Mouse (Mus musculus) stomach, embryonic 15.5 days (tissue): ENCODE results near the gene Olfr556. TPM values are rescaled to one million over a fixed set of nuclear protein-coding genes. Genes with fewer than 3 reads are reported as not detected.
A peak's percentile ranks its signal among the peaks of the same experiment; 100 is the strongest.
"Not testable (repeated sequence)": the region's sequence is repeated elsewhere in the genome, so short reads cannot be mapped to it uniquely, and the experiment has no call there.

ENCODE experiments used
- ATAC-seq: fragments of 200-750 bp; cut with Nextera tagmentation; 2 replicates; pipeline ENCODE4 v1.8.0; 2017; ENCODE audit warnings: low read depth, moderate number of reproducible peaks, moderate TSS enrichment; ENCODE audit not compliant: insufficient read depth, low FRiP score
- H3K27ac ChIP-seq: fragments of 300-500 bp; sonication (generic); 2 replicates; pipeline ENCODE4 v1.5.1; 2015; ENCODE audit warnings: mild to moderate bottlenecking, inconsistent platforms
- H3K27me3 ChIP-seq: fragments of 300-500 bp; sonication (generic); replicated peaks from 2 replicates; pipeline ENCODE4 v1.6.1; 2015; ENCODE audit warnings: inconsistent platforms
- H3K36me3 ChIP-seq: fragments of 300-500 bp; sonication (generic); 2 replicates; pipeline ENCODE4 v1.6.1; 2015; ENCODE audit warnings: inconsistent platforms
- H3K4me1 ChIP-seq: fragments of 300-500 bp; sonication (generic); 2 replicates; pipeline ENCODE4 v1.6.1; 2015; ENCODE audit warnings: inconsistent platforms
- H3K4me2 ChIP-seq: fragments of 300-500 bp; sonication (generic); 2 replicates; pipeline ENCODE4 v1.6.1; 2015; ENCODE audit warnings: mild to moderate bottlenecking, inconsistent platforms
- H3K4me3 ChIP-seq: fragments of 300-500 bp; sonication (generic); replicated peaks from 2 replicates; pipeline ENCODE4 v1.5.1; 2015; ENCODE audit warnings: inconsistent platforms
- H3K9ac ChIP-seq: fragments of 300-500 bp; sonication (generic); 2 replicates; pipeline ENCODE4 v1.6.1; 2015; ENCODE audit warnings: inconsistent platforms
- H3K9me3 ChIP-seq: fragments of 300-500 bp; sonication (generic); 2 replicates; pipeline ENCODE4 v1.6.1; 2016; ENCODE audit warnings: inconsistent platforms
- WGBS: fragments of 180-500 bp; shearing (Covaris S2); methylation state at CpG from one replicate; pipeline ENCODE4 v1.1.7; 2015; 5-methylcytosine and 5-hydroxymethylcytosine counted together
- polyA plus RNA-seq: library from polyadenylated mRNA; unstranded; fragments of >200 nt; fragmentation: Nextera tagmentation; extraction: Ambion mirVana; gene quantifications from 2 replicates; pipeline ENCODE4 v1.2.1, GENCODE M21; 2015

Olfr556 gene
- polyA plus RNA-seq, result not detected in 2 replicates

- ATAC-seq, result no peak
- Histone ChIP-seq H3K4me3 (no peak within 1 kb of the TSS), H3K27me3 (no peaks in the 10 kb centered on the region), H3K4me1 (no peaks in the 10 kb centered on the region), H3K9ac (no peak within 1 kb of the TSS), H3K27ac (no peak within 1 kb of the TSS), H3K9me3 (no peaks in the 10 kb centered on the region), H3K36me3 (no peaks in the 10 kb centered on the region), H3K4me2 (no peak within 1 kb of the TSS)
- 45% methylated on average over 3 of the region's 3 CpGs for WGBS
Observed at GRCm38 (mm10) chr7:102664599-102664998, at the start of gene Olfr556. Gene Olfr556, plus strand, starts transcription at chr7:102664899.

- ATAC-seq, result no peak
- no peak within 1 kb of the TSS for H3K27ac ChIP-seq
- H3K9me3 ChIP-seq, result no peaks in the 10 kb centered on the region
- no peaks in the 10 kb centered on the region for H3K36me3 ChIP-seq
- H3K9ac ChIP-seq, result no peak within 1 kb of the TSS; the same call in 1 of the 2 replicates
- H3K27me3 ChIP-seq, result no peaks in the 10 kb centered on the region
- no peak within 1 kb of the TSS for H3K4me2 ChIP-seq
- no peaks in the 10 kb centered on the region for H3K4me1 ChIP-seq
- H3K4me3 ChIP-seq, result no peak within 1 kb of the TSS
Observed at GRCm38 (mm10) chr7:102618118-102618517, 46.6 kb upstream of the Olfr556 start, which contains the start of gene Olfr553. Gene Olfr553, minus strand, starts transcription at chr7:102618218.

GRCm38 (mm10) chr7:102619608-102620007, 45.1 kb upstream of the Olfr556 start:
- Histone ChIP-seq H3K9ac (no peak overlapping the region), H3K4me3 (no peak overlapping the region), H3K27me3 (no peaks in the 10 kb centered on the region), H3K4me2 (no peak overlapping the region), H3K9me3 (no peaks in the 10 kb centered on the region), H3K4me1 (no peaks in the 10 kb centered on the region), H3K27ac (no peak overlapping the region), H3K36me3 (no peaks in the 10 kb centered on the region)
- WGBS, result 44% methylated on average over 5 of the region's 5 CpGs
- ATAC-seq, result no peak

GRCm38 (mm10) chr7:102620368-102620767, 44.3 kb upstream of the Olfr556 start:
- not testable (repeated sequence) for H3K4me1 ChIP-seq, H3K4me3 ChIP-seq, ATAC-seq, H3K27ac ChIP-seq, H3K4me2 ChIP-seq, H3K36me3 ChIP-seq, H3K9ac ChIP-seq, H3K9me3 ChIP-seq, H3K27me3 ChIP-seq
- WGBS, result 82% methylated on average over 19 of the region's 19 CpGs

GRCm38 (mm10) chr7:102636665-102637064, 28.0 kb upstream of the Olfr556 start:
- H3K4me2 ChIP-seq, result no peak overlapping the region
- WGBS, result 36% methylated on average over 3 of the region's 3 CpGs
- H3K27ac ChIP-seq, result no peak overlapping the region
- H3K36me3 ChIP-seq, result no peaks in the 10 kb centered on the region
- H3K4me3 ChIP-seq, result no peak overlapping the region
- no peaks in the 10 kb centered on the region for H3K9me3 ChIP-seq
- no peak for ATAC-seq
- H3K9ac ChIP-seq, result no peak overlapping the region
- H3K27me3 ChIP-seq, result no peaks in the 10 kb centered on the region
- H3K4me1 ChIP-seq, result no peaks in the 10 kb centered on the region

GRCm38 (mm10) chr7:102638132-102638531, 26.6 kb upstream of the Olfr556 start, which contains the start of gene Olfr554:
Gene Olfr554, plus strand, starts transcription at chr7:102638432.
- H3K4me3 ChIP-seq, result no peak within 1 kb of the TSS
- 67% methylated on average over 1 of the region's 1 CpGs for WGBS
- H3K9ac ChIP-seq, result no peak within 1 kb of the TSS
- no peaks in the 10 kb centered on the region for H3K36me3 ChIP-seq
- no peak within 1 kb of the TSS for H3K27ac ChIP-seq
- H3K4me1 ChIP-seq, result no peaks in the 10 kb centered on the region
- no peaks in the 10 kb centered on the region for H3K9me3 ChIP-seq
- ATAC-seq, result no peak
- H3K4me2 ChIP-seq, result no peak within 1 kb of the TSS
- H3K27me3 ChIP-seq, result no peaks in the 10 kb centered on the region

- H3K27me3 ChIP-seq, H3K27ac ChIP-seq, H3K4me2 ChIP-seq, H3K36me3 ChIP-seq, H3K9me3 ChIP-seq, H3K4me3 ChIP-seq, ATAC-seq, H3K9ac ChIP-seq, H3K4me1 ChIP-seq: not testable (repeated sequence)
- 81% methylated on average over 4 of the region's 4 CpGs for WGBS
Observed at GRCm38 (mm10) chr7:102644945-102645344, 19.8 kb upstream of the Olfr556 start.

GRCm38 (mm10) chr7:102658523-102658922, 6.2 kb upstream of the Olfr556 start, which contains the start of gene Olfr555:
Gene Olfr555, plus strand, starts transcription at chr7:102658823.
- H3K36me3 ChIP-seq, result no peaks in the 10 kb centered on the region
- no peak within 1 kb of the TSS for H3K27ac ChIP-seq
- no peak within 1 kb of the TSS for H3K9ac ChIP-seq
- H3K4me3 ChIP-seq, result no peak within 1 kb of the TSS
- WGBS, result 95% methylated on average over 1 of the region's 1 CpGs
- no peak for ATAC-seq
- no peaks in the 10 kb centered on the region for H3K4me1 ChIP-seq
- no peaks in the 10 kb centered on the region for H3K27me3 ChIP-seq
- H3K9me3 ChIP-seq, result no peaks in the 10 kb centered on the region
- no peak within 1 kb of the TSS for H3K4me2 ChIP-seq

GRCm38 (mm10) chr7:102665378-102665777, 679 bp downstream of the Olfr556 start:
- 26% methylated on average over 2 of the region's 2 CpGs for WGBS
- Histone ChIP-seq H3K4me3 (no peak overlapping the region), H3K9me3 (no peaks in the 10 kb centered on the region), H3K27me3 (no peaks in the 10 kb centered on the region), H3K36me3 (no peaks in the 10 kb centered on the region), H3K27ac (no peak overlapping the region), H3K4me2 (no peak overlapping the region), H3K9ac (no peak overlapping the region), H3K4me1 (no peaks in the 10 kb centered on the region)
- no peak for ATAC-seq

GRCm38 (mm10) chr7:102676225-102676624, 11.5 kb downstream of the Olfr556 start:
- no peaks in the 10 kb centered on the region for H3K27me3 ChIP-seq
- ATAC-seq, result no peak
- H3K27ac ChIP-seq, result no peak overlapping the region
- no peak overlapping the region for H3K4me3 ChIP-seq
- WGBS, result 78% methylated on average over 2 of the region's 2 CpGs
- no peaks in the 10 kb centered on the region for H3K36me3 ChIP-seq
- H3K4me2 ChIP-seq, result no peak overlapping the region
- H3K9me3 ChIP-seq, result no peaks in the 10 kb centered on the region
- H3K4me1 ChIP-seq, result no peaks in the 10 kb centered on the region
- no peak overlapping the region for H3K9ac ChIP-seq

- 82% methylated on average over 1 of the region's 1 CpGs for WGBS
- H3K9ac ChIP-seq, result no peak overlapping the region
- H3K36me3 ChIP-seq, result no peaks in the 10 kb centered on the region
- no peaks in the 10 kb centered on the region for H3K9me3 ChIP-seq
- peaks cover 3% of the 10 kb centered on the region; the same call in 1 of the 2 replicates for H3K4me1 ChIP-seq
- no peak overlapping the region for H3K4me3 ChIP-seq
- no peak overlapping the region for H3K4me2 ChIP-seq
- ATAC-seq, result no peak
- no peaks in the 10 kb centered on the region for H3K27me3 ChIP-seq
- H3K27ac ChIP-seq, result no peak overlapping the region
Observed at GRCm38 (mm10) chr7:102681916-102682315, 17.2 kb downstream of the Olfr556 start.

- Histone ChIP-seq H3K27ac (peak within 1 kb of the TSS; percentile 88), H3K4me2 (peak within 1 kb of the TSS; percentile 72), H3K9ac (peak within 1 kb of the TSS; percentile 71), H3K27me3 (no peaks in the 10 kb centered on the region), H3K9me3 (no peaks in the 10 kb centered on the region), H3K4me3 (peak within 1 kb of the TSS; percentile 72), H3K36me3 (no peaks in the 10 kb centered on the region), H3K4me1 (peaks cover 3% of the 10 kb centered on the region; the same call in 1 of the 2 replicates)
- ATAC-seq, result peak; percentile 99
- WGBS, result under 1% methylated on average over 40 of the region's 40 CpGs
Observed at GRCm38 (mm10) chr7:102686944-102687501, 22.3 kb downstream of the Olfr556 start, which contains the start of gene Trim68. Gene Trim68, minus strand, starts transcription at chr7:102687327.
